Mouse (Mus musculus): ENCODE measurements around the gene Kcnq1.

Gene Kcnq1

GRCm38 (mm10) chr7:143087070-143087579, 19.0 kb upstream of the Kcnq1 start:
- DNase-seq (ENCODE audit: low spot score in 2 of 2) = no peak

GRCm38 (mm10) chr7:143093847-143094246, 12.3 kb upstream of the Kcnq1 start:
- no peak for DNase-seq (ENCODE audit: low spot score in 2 of 2)

GRCm38 (mm10) chr7:143094592-143095553, 11.3 kb upstream of the Kcnq1 start, which contains the start of gene Trpm5:
TSS of gene Trpm5 (minus strand) at chr7:143094642.
- peak; percentile 20 to 63 for DNase-seq (ENCODE audit: low spot score in 2 of 2)

GRCm38 (mm10) chr7:143095554-143095907, 10.6 kb upstream of the Kcnq1 start:
- DNase-seq (ENCODE audit: low spot score in 2 of 2) = no peak

GRCm38 (mm10) chr7:143100759-143101158, 5.4 kb upstream of the Kcnq1 start:
- DNase-seq (ENCODE audit: low spot score in 2 of 2) = no peak

GRCm38 (mm10) chr7:143105258-143105897, 784 bp upstream of the Kcnq1 start:
- no peak for DNase-seq (ENCODE audit: low spot score in 2 of 2)

- DNase-seq (ENCODE audit: low spot score in 2 of 2) = peak; percentile 35 to 69
Observed at GRCm38 (mm10) chr7:143106672-143107465, 707 bp downstream of the Kcnq1 start.

- no peak for DNase-seq (ENCODE audit: low spot score in 2 of 2)
Observed at GRCm38 (mm10) chr7:143108200-143108599, 2.0 kb downstream of the Kcnq1 start.

- DNase-seq (ENCODE audit: low spot score in 2 of 2) = no peak
Observed at GRCm38 (mm10) chr7:143108996-143109660, 3.0 kb downstream of the Kcnq1 start.

GRCm38 (mm10) chr7:143109696-143110095, 3.5 kb downstream of the Kcnq1 start:
- no peak for DNase-seq (ENCODE audit: low spot score in 2 of 2)

GRCm38 (mm10) chr7:143110803-143111202, 4.6 kb downstream of the Kcnq1 start:
- DNase-seq (ENCODE audit: low spot score in 2 of 2) = no peak

GRCm38 (mm10) chr7:143111719-143112118, 5.6 kb downstream of the Kcnq1 start:
- no peak for DNase-seq (ENCODE audit: low spot score in 2 of 2)

- DNase-seq (ENCODE audit: low spot score in 2 of 2) = no peak
Observed at GRCm38 (mm10) chr7:143112395-143112794, 6.2 kb downstream of the Kcnq1 start.

- DNase-seq (ENCODE audit: low spot score in 2 of 2) = no peak
Observed at GRCm38 (mm10) chr7:143114773-143115172, 8.6 kb downstream of the Kcnq1 start.

GRCm38 (mm10) chr7:143116521-143116920, 10.4 kb downstream of the Kcnq1 start:
- DNase-seq (ENCODE audit: low spot score in 2 of 2) = no peak

- DNase-seq (ENCODE audit: low spot score in 2 of 2) = no peak
Observed at GRCm38 (mm10) chr7:143119407-143119806, 13.2 kb downstream of the Kcnq1 start.

GRCm38 (mm10) chr7:143119826-143120225, 13.7 kb downstream of the Kcnq1 start:
- no peak for DNase-seq (ENCODE audit: low spot score in 2 of 2)

GRCm38 (mm10) chr7:143122191-143122590, 16.0 kb downstream of the Kcnq1 start:
- DNase-seq (ENCODE audit: low spot score in 2 of 2) = no peak

- DNase-seq (ENCODE audit: low spot score in 2 of 2) = peak in 1 of 2 experiments; percentile 40
Observed at GRCm38 (mm10) chr7:143123876-143124669, 17.9 kb downstream of the Kcnq1 start.

GRCm38 (mm10) chr7:143124902-143125301, 18.7 kb downstream of the Kcnq1 start:
- DNase-seq (ENCODE audit: low spot score in 2 of 2) = no peak

All from urinary bladder, adult 18-20 months (tissue).